ENCODE assay signal across 24 mouse cellular contexts in genomic region chr11:50908136-50908535, GRCm38 (mm10). TPM values are rescaled to one million over a fixed set of nuclear protein-coding genes. Genes with fewer than 3 reads are reported as not detected.
DNase-seq lines count a peak whose midpoint lies in the region; ATAC-seq lines count a peak whose summit lies in the region.
"Had no signal": no experiment of that assay in that cellular context is flagged by ENCODE, and none has a peak within 500 bp of the region (broad histone marks: within the 10 kb centered on the region; RNA-seq: fewer than 3 reads in every experiment).

No protein-coding gene starts in this region.

- intact Hi-C loops in left cerebral cortex, postnatal 25 days (cut with DNase I) = no loop called here
- intact Hi-C loops in left cerebral cortex, postnatal 36 days (cut with DNase I) = no loop called here

- no peak for DNase-seq in frontal cortex, postnatal 10 days (ENCODE audit: low spot score in 2 of 2)
- DNase-seq in layer of hippocampus, adult 9-11 months = peak; percentile 32
- no peak for DNase-seq in layer of hippocampus, adult 11-12 months (ENCODE audit: low spot score)
- DNase-seq in left cerebral cortex, postnatal 25 days (ENCODE audit: low spot score in 2 of 2) = peak; percentile 13 to 74
- DNase-seq in left cerebral cortex, postnatal 36 days (ENCODE audit: low spot score in 2 of 2) = no peak
- peak; percentile 87 for DNase-seq in brain, adult 2 months (ENCODE audit: low read depth, low spot score)
- no peak for DNase-seq in retina, postnatal 1 day
- DNase-seq: adrenal gland, adult 8-10 months; adrenal gland, postnatal 25 days; cerebellum, adult 18-20 months; cerebellum, adult 9-11 months; cerebellum, postnatal 25 days; embryo, embryonic 11 days; gastrocnemius, adult 2 months; gastrocnemius, postnatal 14 days; heart, adult 2 months; heart, postnatal 14 days had no signal

- ATAC-seq in frontal cortex, adult (ENCODE audit: low TSS enrichment) = peak; percentile 94
- ATAC-seq: activated CD4-positive, CD25-positive, alpha-beta regulatory T cell, adult 4 months; forebrain, embryonic 15.5 days had no signal

RNA-seq across cellular contexts. Expression of gene Zfp2, which starts 7.8 kb away (rescaled TPM):
- 10 to 100 TPM; 21.3 to 23.0 TPM for total RNA-seq in left cerebral cortex, postnatal 25 days (2021)
- 10 to 100 TPM; 23.2 to 24.0 TPM for total RNA-seq in left cerebral cortex, postnatal 36 days (2021)

RNA-seq across cellular contexts. Expression of gene Zfp454, which starts 20.7 kb away (rescaled TPM):
- 1 to 10 TPM; 5.5 to 6.1 TPM for total RNA-seq in left cerebral cortex, postnatal 25 days (2021)
- 1 to 10 TPM; 6.2 to 6.4 TPM for total RNA-seq in left cerebral cortex, postnatal 36 days (2021)
- total RNA-seq: common myeloid progenitor, adult 5-6 weeks; hematopoietic stem cell, adult 5-6 weeks had no signal

RNA-seq across cellular contexts. Expression of gene Zfp354b, which starts 23.3 kb away (rescaled TPM):
- total RNA-seq in left cerebral cortex, postnatal 25 days (2021) = 1 to 10 TPM; 4.6 to 6.1 TPM
- 1 to 10 TPM; 5.4 to 5.9 TPM for total RNA-seq in left cerebral cortex, postnatal 36 days (2021)

RNA-seq across cellular contexts. Expression of gene 4933414I15Rik, which starts 35.4 kb away (rescaled TPM):
- not detected for total RNA-seq in left cerebral cortex, postnatal 25 days (2021)
- not detected for total RNA-seq in left cerebral cortex, postnatal 36 days (2021)
- total RNA-seq: adrenal gland, adult 8-10 months; adrenal gland, postnatal 25 days; common myeloid progenitor, adult 5-6 weeks; ES-E14; gastrocnemius, adult 2 months; gastrocnemius, postnatal 14 days; gastrocnemius, postnatal 4 days; heart, adult 2 months; heart, postnatal 14 days; hematopoietic stem cell, adult 5-6 weeks had no signal

RNA-seq across cellular contexts. Expression of gene Prop1, which starts 45.4 kb away (rescaled TPM):
- not detected for total RNA-seq in left cerebral cortex, postnatal 25 days (2021)
- not detected for total RNA-seq in left cerebral cortex, postnatal 36 days (2021)
- total RNA-seq: adrenal gland, adult 8-10 months; adrenal gland, postnatal 25 days; common myeloid progenitor, adult 5-6 weeks; ES-E14; gastrocnemius, adult 2 months; gastrocnemius, postnatal 14 days; gastrocnemius, postnatal 4 days; heart, adult 2 months; heart, postnatal 14 days; hematopoietic stem cell, adult 5-6 weeks had no signal

Comparison
In these comparisons a context has a peak if more than half of its experiments do, and no peak if none do; other contexts are left out.
1. DNase-seq: peak in layer of hippocampus, adult 9-11 months (single experiment), left cerebral cortex, postnatal 25 days (2 of 2) and brain, adult 2 months (single experiment); none in frontal cortex, postnatal 10 days (0 of 2), layer of hippocampus, adult 11-12 months (single experiment), left cerebral cortex, postnatal 36 days (0 of 2) and retina, postnatal 1 day (single experiment).